Mouse (Mus musculus) ES-CJ7 (cell line): ENCODE results near the gene Smim10l1.
A peak's percentile ranks its signal among the peaks of the same experiment; 100 is the strongest.

Source experiments
- DNase-seq: peaks from one replicate; pipeline ENCODE4 v3.0.0; 2011; ENCODE audit warnings: low read depth, low spot score

The Smim10l1 gene

GRCm38 (mm10) chr6:133104609-133104921 is at the start of gene Smim10l1:
Gene Smim10l1, plus strand, starts transcription at chr6:133104909.
- no peak for DNase-seq

GRCm38 (mm10) chr6:133055716-133056115 is 49.0 kb upstream of the Smim10l1 start, which contains the start of gene Tas2r140:
Gene Tas2r140, minus strand, starts transcription at chr6:133055816.
- no peak for DNase-seq

- DNase-seq = peak; percentile 82
Observed at GRCm38 (mm10) chr6:133092226-133092625, 12.5 kb upstream of the Smim10l1 start.

- DNase-seq = no peak
Observed at GRCm38 (mm10) chr6:133102430-133102829, 2.3 kb upstream of the Smim10l1 start.

- peak; percentile 97 for DNase-seq
Observed at GRCm38 (mm10) chr6:133104922-133105859, 482 bp downstream of the Smim10l1 start.
